Mouse (Mus musculus): ENCODE measurements around the gene Elovl2.
"Not testable (repeated sequence)": the region's sequence is repeated elsewhere in the genome, so short reads cannot be mapped to it uniquely, and the experiment has no call there.

Gene Elovl2

GRCm38 (mm10) chr13:41235181-41235580, 15.0 kb upstream of the Elovl2 start:
- no peak for DNase-seq (ENCODE audit: low spot score)

GRCm38 (mm10) chr13:41233241-41233640, 13.0 kb upstream of the Elovl2 start:
- no peak for DNase-seq (ENCODE audit: low spot score)

- DNase-seq (ENCODE audit: low spot score): no peak
These were observed 12.0 kb upstream of the Elovl2 start for GRCm38 (mm10) chr13:41232209-41232608.

- DNase-seq (ENCODE audit: low spot score): no peak
These were observed 11.3 kb upstream of the Elovl2 start for GRCm38 (mm10) chr13:41231389-41231983.

GRCm38 (mm10) chr13:41230256-41230655, 10.1 kb upstream of the Elovl2 start:
- DNase-seq (ENCODE audit: low spot score): no peak

- no peak for DNase-seq (ENCODE audit: low spot score)
These were observed 7.9 kb upstream of the Elovl2 start for GRCm38 (mm10) chr13:41228060-41228459.

- no peak for DNase-seq (ENCODE audit: low spot score)
These were observed 6.3 kb upstream of the Elovl2 start for GRCm38 (mm10) chr13:41226513-41226912.

GRCm38 (mm10) chr13:41219687-41220303, 410 bp downstream of the Elovl2 start:
- no peak for DNase-seq (ENCODE audit: low spot score)

- DNase-seq (ENCODE audit: low spot score): no peak
These were observed 1.1 kb downstream of the Elovl2 start for GRCm38 (mm10) chr13:41219056-41219455.

GRCm38 (mm10) chr13:41216236-41216635, 4.0 kb downstream of the Elovl2 start:
- no peak for DNase-seq (ENCODE audit: low spot score)

GRCm38 (mm10) chr13:41215669-41216068, 4.5 kb downstream of the Elovl2 start:
- no peak for DNase-seq (ENCODE audit: low spot score)

GRCm38 (mm10) chr13:41212558-41213322, 7.5 kb downstream of the Elovl2 start:
- DNase-seq (ENCODE audit: low spot score): peak; percentile 31

- no peak for DNase-seq (ENCODE audit: low spot score)
These were observed 8.9 kb downstream of the Elovl2 start for GRCm38 (mm10) chr13:41211276-41211675.

GRCm38 (mm10) chr13:41206241-41206640, 14.0 kb downstream of the Elovl2 start:
- DNase-seq (ENCODE audit: low spot score): no peak

- DNase-seq (ENCODE audit: low spot score): not testable (repeated sequence)
These were observed 14.6 kb downstream of the Elovl2 start for GRCm38 (mm10) chr13:41205568-41205967.

GRCm38 (mm10) chr13:41203691-41204090, 16.5 kb downstream of the Elovl2 start:
- no peak for DNase-seq (ENCODE audit: low spot score)

GRCm38 (mm10) chr13:41203289-41203688, 16.9 kb downstream of the Elovl2 start:
- no peak for DNase-seq (ENCODE audit: low spot score)

- no peak for DNase-seq (ENCODE audit: low spot score)
These were observed 19.3 kb downstream of the Elovl2 start for GRCm38 (mm10) chr13:41200861-41201260.

- peak; percentile 41 for DNase-seq (ENCODE audit: low spot score)
These were observed 24.4 kb downstream of the Elovl2 start for GRCm38 (mm10) chr13:41195640-41196333.

GRCm38 (mm10) chr13:41187886-41188285, 32.3 kb downstream of the Elovl2 start:
- no peak for DNase-seq (ENCODE audit: low spot score)

- DNase-seq (ENCODE audit: low spot score): no peak
These were observed 61.8 kb downstream of the Elovl2 start for GRCm38 (mm10) chr13:41158426-41158825.

GRCm38 (mm10) chr13:41153146-41153545, 67.1 kb downstream of the Elovl2 start:
- DNase-seq (ENCODE audit: low spot score): no peak

- peak; percentile 49 for DNase-seq (ENCODE audit: low spot score)
These were observed 73.9 kb downstream of the Elovl2 start for GRCm38 (mm10) chr13:41146271-41146670.

Data from yolk sac, embryonic 10.5 days (tissue).